Mouse (Mus musculus) lung, embryonic 14.5 days (tissue): Measurements from ENCODE around the gene Adgrl3. TPM values are rescaled to one million over a fixed set of nuclear protein-coding genes. Genes with fewer than 3 reads are reported as not detected.

Source experiments
- ATAC-seq: fragments of 200-750 bp; cut with Nextera tagmentation; 2 replicates; pipeline ENCODE4 v1.8.0; 2017; ENCODE audit warnings: mild to moderate bottlenecking, moderate TSS enrichment, moderate library complexity; ENCODE audit not compliant: insufficient read depth
- DNase-seq: peaks from one replicate; pipeline ENCODE4 v3.0.0-alpha.2; 2015
- H3K27ac ChIP-seq: fragments of 300-500 bp; sonication (generic); 2 replicates; pipeline ENCODE4 v1.5.1; 2014; ENCODE audit warnings: low read depth, mild to moderate bottlenecking, moderate library complexity
- H3K27me3 ChIP-seq: fragments of 300-500 bp; sonication (generic); 2 replicates; pipeline ENCODE4 v1.6.1; 2014; ENCODE audit warnings: low read length, control low read depth; ENCODE audit not compliant: insufficient read depth
- H3K36me3 ChIP-seq: fragments of 300-500 bp; sonication (generic); 2 replicates; pipeline ENCODE4 v1.6.1; 2014; ENCODE audit warnings: control low read depth; ENCODE audit not compliant: insufficient read depth
- H3K4me1 ChIP-seq: fragments of 300-500 bp; sonication (generic); 2 replicates; pipeline ENCODE4 v1.6.1; 2014; ENCODE audit warnings: antibody characterized with exemption, control low read depth; ENCODE audit not compliant: insufficient read depth
- H3K4me2 ChIP-seq: fragments of 300-500 bp; sonication (generic); 2 replicates; pipeline ENCODE4 v1.6.1; 2014; ENCODE audit warnings: mild to moderate bottlenecking
- H3K4me3 ChIP-seq: fragments of 300-500 bp; sonication (generic); 2 replicates; pipeline ENCODE4 v1.5.1; 2014; ENCODE audit warnings: low read depth, low read length
- H3K9ac ChIP-seq: fragments of 300-500 bp; sonication (generic); 2 replicates; pipeline ENCODE4 v1.6.1; 2014
- H3K9me3 ChIP-seq: fragments of 300-500 bp; sonication (generic); 2 replicates; pipeline ENCODE4 v1.6.1; 2016; ENCODE audit warnings: low read depth, low read length, control low read depth
- CTCF ChIP-seq: IDR thresholded peaks from 2 replicates; pipeline ENCODE4 v1.5.1; 2016; ENCODE audit warnings: antibody characterized with exemption, low read depth
- WGBS: fragments of 180-500 bp; shearing (Covaris S2); extraction: QIAGEN DNeasy Blood & Tissue Kit; methylation state at CpG from one replicate; pipeline ENCODE4 v1.1.7; 2014; 5-methylcytosine and 5-hydroxymethylcytosine counted together
- polyA plus RNA-seq: library from polyadenylated mRNA; unstranded; fragments of >200 nt; fragmentation: Nextera tagmentation; extraction: Ambion mirVana; gene quantifications from 2 replicates; pipeline ENCODE4 v1.2.1, GENCODE M21; 2014

The Adgrl3 gene
- polyA plus RNA-seq, 1 experiment from 2014 or later, result 19.6 TPM

DNA sequence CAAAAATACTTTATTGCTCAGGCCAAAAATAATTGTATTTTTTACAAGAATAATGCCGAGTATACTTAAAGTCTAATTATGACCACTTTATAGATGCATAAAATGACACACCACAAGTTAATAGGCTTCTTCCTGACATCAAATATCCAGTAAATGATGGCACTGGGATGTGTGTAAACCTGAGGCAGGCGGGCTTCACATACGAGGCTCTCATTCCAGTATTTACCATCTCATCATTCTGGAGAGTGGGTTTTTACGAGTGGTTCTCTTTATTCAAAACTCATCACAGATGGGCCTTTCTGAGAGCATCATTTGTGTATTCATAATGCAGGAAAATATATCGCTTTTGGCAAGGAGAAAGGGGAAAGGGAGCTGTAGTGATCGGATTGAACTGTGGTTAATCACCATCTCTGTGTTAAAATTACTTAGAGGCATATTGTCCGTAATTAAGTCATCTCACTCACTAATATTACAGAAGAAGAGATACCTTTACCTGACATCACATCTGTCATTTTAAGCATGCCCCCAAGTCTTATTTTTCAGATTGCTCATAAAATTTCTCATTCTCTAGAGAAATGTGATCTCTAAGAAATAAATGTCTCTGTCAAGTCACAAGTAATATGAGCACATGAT lies 737.3 kb downstream of the Adgrl3 start:
- H3K9ac ChIP-seq, result no peak overlapping the region
- no peak overlapping the region for H3K4me3 ChIP-seq
- H3K36me3 ChIP-seq, result no peaks in the 10 kb centered on the region
- H3K4me1 ChIP-seq, result no peaks in the 10 kb centered on the region
- WGBS, result 78% methylated on average over 7 of the region's 7 CpGs
- no peak for TF ChIP-seq CTCF
- no peaks in the 10 kb centered on the region for H3K27me3 ChIP-seq
- DNase-seq, result no peak
- no peak for ATAC-seq
- no peak overlapping the region for H3K4me2 ChIP-seq
- H3K27ac ChIP-seq, result no peak overlapping the region
- no peaks in the 10 kb centered on the region for H3K9me3 ChIP-seq

DNA sequence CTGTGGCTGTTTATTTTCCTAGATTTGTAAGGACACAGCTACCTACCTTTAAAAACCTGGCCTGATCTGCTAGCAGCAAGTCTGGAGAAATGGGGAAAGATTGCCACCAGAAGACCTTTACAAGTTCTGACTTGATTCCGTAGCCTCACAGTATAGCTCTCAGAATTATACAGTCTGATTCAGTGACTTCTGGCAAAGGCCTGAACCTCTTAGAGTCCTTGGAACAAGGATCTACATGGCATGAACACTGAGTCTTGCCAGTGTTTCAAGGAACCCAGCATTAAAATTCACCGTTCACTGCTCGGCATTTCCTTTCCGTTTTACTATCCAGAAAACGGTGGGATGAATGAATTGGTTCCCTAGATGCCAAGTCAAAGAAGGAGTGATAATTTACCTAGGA lies 756.3 kb downstream of the Adgrl3 start:
- ATAC-seq, result no peak
- no peak for DNase-seq
- TF ChIP-seq CTCF, result no peak
- Histone ChIP-seq H3K4me2 (no peak overlapping the region), H3K9me3 (no peaks in the 10 kb centered on the region), H3K9ac (no peak overlapping the region), H3K36me3 (no peaks in the 10 kb centered on the region), H3K27me3 (no peaks in the 10 kb centered on the region), H3K4me3 (no peak overlapping the region), H3K27ac (no peak overlapping the region), H3K4me1 (no peaks in the 10 kb centered on the region)
- 87% methylated on average over 5 of the region's 5 CpGs for WGBS

DNA sequence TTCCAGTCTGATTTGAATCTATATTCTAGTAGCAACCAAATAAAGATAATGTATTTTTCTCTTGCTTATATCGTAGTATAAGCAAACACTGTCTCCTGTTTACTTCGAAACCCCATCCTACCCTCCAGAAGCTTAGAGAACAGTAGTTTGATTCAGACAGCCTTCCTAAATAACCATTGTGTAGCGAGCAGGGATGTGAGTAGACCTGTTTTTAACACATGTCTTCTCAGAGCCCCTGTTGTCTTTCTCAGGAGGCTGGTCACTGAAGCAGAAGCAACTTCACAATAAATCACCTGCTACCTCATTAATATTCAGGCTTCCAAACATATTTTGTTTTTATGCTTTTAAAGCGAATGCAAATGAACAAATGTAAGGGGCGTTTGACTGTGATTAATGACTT lies 756.8 kb downstream of the Adgrl3 start:
- Histone ChIP-seq H3K9me3 (no peaks in the 10 kb centered on the region), H3K4me1 (no peaks in the 10 kb centered on the region), H3K4me3 (no peak overlapping the region), H3K9ac (no peak overlapping the region), H3K4me2 (no peak overlapping the region), H3K27ac (no peak overlapping the region), H3K36me3 (no peaks in the 10 kb centered on the region), H3K27me3 (no peaks in the 10 kb centered on the region)
- TF ChIP-seq CTCF, result no peak
- ATAC-seq (no peak), DNase-seq (no peak)
- WGBS, result 71% methylated on average over 5 of the region's 5 CpGs

GRCm38 (mm10) chr5:81784770-81785169 lies 764.8 kb downstream of the Adgrl3 start:
- H3K9ac ChIP-seq, result no peak overlapping the region
- H3K27ac ChIP-seq, result no peak overlapping the region
- TF ChIP-seq CTCF, result no peak
- H3K4me1 ChIP-seq, result no peaks in the 10 kb centered on the region
- no peaks in the 10 kb centered on the region for H3K36me3 ChIP-seq
- no peak overlapping the region for H3K4me3 ChIP-seq
- no peaks in the 10 kb centered on the region for H3K27me3 ChIP-seq
- ATAC-seq, result peak; percentile 76; the same call in 1 of the 2 replicates
- no peak overlapping the region for H3K4me2 ChIP-seq
- no peaks in the 10 kb centered on the region for H3K9me3 ChIP-seq
- peak; percentile 56 for DNase-seq
- 35% methylated on average over 8 of the region's 8 CpGs for WGBS

GRCm38 (mm10) chr5:81790710-81791109 lies 770.8 kb downstream of the Adgrl3 start:
- Histone ChIP-seq H3K4me3 (no peak overlapping the region), H3K9me3 (no peaks in the 10 kb centered on the region), H3K36me3 (peaks cover 3% of the 10 kb centered on the region; the same call in 1 of the 2 replicates), H3K27me3 (no peaks in the 10 kb centered on the region), H3K4me1 (no peaks in the 10 kb centered on the region), H3K27ac (no peak overlapping the region), H3K9ac (no peak overlapping the region), H3K4me2 (no peak overlapping the region)
- ATAC-seq (no peak), DNase-seq (no peak)
- TF ChIP-seq CTCF, result no peak
- WGBS, result 78% methylated on average over 1 of the region's 1 CpGs

- DNase-seq, result no peak
- H3K4me3 ChIP-seq, result no peak overlapping the region
- H3K36me3 ChIP-seq, result peaks cover 3% of the 10 kb centered on the region; the same call in 1 of the 2 replicates
- H3K4me1 ChIP-seq, result no peaks in the 10 kb centered on the region
- no peak for TF ChIP-seq CTCF
- WGBS, result 89% methylated on average over 9 of the region's 9 CpGs
- no peaks in the 10 kb centered on the region for H3K27me3 ChIP-seq
- H3K4me2 ChIP-seq, result no peak overlapping the region
- no peak overlapping the region for H3K9ac ChIP-seq
- H3K9me3 ChIP-seq, result no peaks in the 10 kb centered on the region
- no peak for ATAC-seq
- no peak overlapping the region for H3K27ac ChIP-seq
Observed at GRCm38 (mm10) chr5:81794125-81794524, 774.2 kb downstream of the Adgrl3 start.

- H3K9ac ChIP-seq, result no peak overlapping the region
- ATAC-seq (no peak), DNase-seq (no peak)
- H3K9me3 ChIP-seq, result no peaks in the 10 kb centered on the region
- peaks cover 3% of the 10 kb centered on the region; the same call in 1 of the 2 replicates for H3K36me3 ChIP-seq
- no peak overlapping the region for H3K4me3 ChIP-seq
- H3K4me2 ChIP-seq, result no peak overlapping the region
- 87% methylated on average over 24 of the region's 24 CpGs for WGBS
- H3K27ac ChIP-seq, result no peak overlapping the region
- no peaks in the 10 kb centered on the region for H3K27me3 ChIP-seq
- no peak for TF ChIP-seq CTCF
- H3K4me1 ChIP-seq, result no peaks in the 10 kb centered on the region
Observed at GRCm38 (mm10) chr5:81794601-81795000, 774.7 kb downstream of the Adgrl3 start.
